Mouse (Mus musculus): ENCODE measurements around the gene Cds1.
"Not testable (repeated sequence)": the region's sequence is repeated elsewhere in the genome, so short reads cannot be mapped to it uniquely, and the experiment has no call there.

Gene Cds1

GRCm38 (mm10) chr5:101832042-101832441 is 67.1 kb downstream of the Cds1 start:
- DNase-seq = no peak

- DNase-seq = no peak
Observed at GRCm38 (mm10) chr5:101832991-101833390, 68.1 kb downstream of the Cds1 start.

GRCm38 (mm10) chr5:101833875-101834274 is 68.9 kb downstream of the Cds1 start:
- no peak for DNase-seq

GRCm38 (mm10) chr5:101836221-101836620 is 71.3 kb downstream of the Cds1 start:
- DNase-seq = no peak

- not testable (repeated sequence) for DNase-seq
Observed at GRCm38 (mm10) chr5:101837605-101838004, 72.7 kb downstream of the Cds1 start.

GRCm38 (mm10) chr5:101840476-101840875 is 75.5 kb downstream of the Cds1 start:
- no peak for DNase-seq

GRCm38 (mm10) chr5:101845011-101845410 is 80.1 kb downstream of the Cds1 start:
- DNase-seq = no peak

- DNase-seq = no peak
Observed at GRCm38 (mm10) chr5:101845930-101846329, 81.0 kb downstream of the Cds1 start.

- DNase-seq = no peak
Observed at GRCm38 (mm10) chr5:101847323-101847722, 82.4 kb downstream of the Cds1 start.

GRCm38 (mm10) chr5:101847762-101848161 is 82.8 kb downstream of the Cds1 start:
- DNase-seq = no peak

- no peak for DNase-seq
Observed at GRCm38 (mm10) chr5:101851133-101851532, 86.2 kb downstream of the Cds1 start.

GRCm38 (mm10) chr5:101852116-101852680 is 87.3 kb downstream of the Cds1 start:
- DNase-seq = no peak

GRCm38 (mm10) chr5:101854100-101854499 is 89.2 kb downstream of the Cds1 start:
- DNase-seq = no peak

GRCm38 (mm10) chr5:101854667-101855066 is 89.7 kb downstream of the Cds1 start:
- no peak for DNase-seq

GRCm38 (mm10) chr5:101855475-101855874 is 90.5 kb downstream of the Cds1 start:
- no peak for DNase-seq

- no peak for DNase-seq
Observed at GRCm38 (mm10) chr5:101858891-101859436, 94.0 kb downstream of the Cds1 start.

- no peak for DNase-seq
Observed at GRCm38 (mm10) chr5:101861786-101862571, 97.0 kb downstream of the Cds1 start.

- peak; percentile 53 for DNase-seq
Observed at GRCm38 (mm10) chr5:101862651-101863050, 97.7 kb downstream of the Cds1 start.

- DNase-seq = no peak
Observed at GRCm38 (mm10) chr5:101863946-101864345, 99.0 kb downstream of the Cds1 start.

- no peak for DNase-seq
Observed at GRCm38 (mm10) chr5:101866722-101867121, 101.8 kb downstream of the Cds1 start.
